In the genomic region with DNA sequence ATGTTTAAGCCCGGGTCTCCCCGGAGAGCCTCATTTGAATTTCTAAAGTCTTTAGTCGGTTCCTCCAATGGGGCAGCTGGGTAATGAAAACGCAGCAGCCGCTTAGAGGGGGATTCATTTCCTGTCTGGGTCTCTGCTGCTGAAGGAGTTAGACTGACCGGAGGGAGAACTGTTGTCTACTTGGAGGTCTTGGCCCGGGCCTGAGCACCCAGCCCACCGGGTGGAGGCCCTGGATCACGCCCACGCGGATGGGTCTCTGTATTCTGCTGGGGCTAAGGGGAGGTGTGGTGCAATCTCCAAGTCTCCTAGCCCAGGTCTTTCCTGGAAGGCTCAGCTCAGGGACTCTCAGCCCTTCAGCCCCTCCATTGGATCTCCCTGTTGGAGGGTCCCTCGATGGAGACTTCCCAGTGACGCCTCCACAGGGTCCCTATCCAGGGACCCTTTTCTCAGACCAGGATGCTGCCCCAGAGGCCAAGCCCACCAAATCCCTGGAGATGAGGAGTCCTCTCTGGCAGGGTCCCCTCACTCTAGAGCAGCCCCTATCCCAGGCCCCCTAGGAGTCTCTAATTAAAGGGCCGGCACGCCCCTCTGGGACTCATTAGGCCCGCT, we compare ENCODE assay signal across 12 mouse cellular contexts. TPM values are rescaled to one million over a fixed set of nuclear protein-coding genes. Genes with fewer than 3 reads are reported as not detected.
DNase-seq lines count a peak whose midpoint lies in the region; ATAC-seq and TF ChIP-seq lines count a peak whose summit lies in the region.
"Had no signal": no experiment of that assay in that cellular context is flagged by ENCODE, and none has a peak within 500 bp of the region (broad histone marks: within the 10 kb centered on the region; RNA-seq: fewer than 3 reads in every experiment).

No protein-coding gene starts in this region.

- peak overlapping the region; percentile 41; the same call in 1 of the 2 replicates for H3K9ac ChIP-seq in heart, embryonic 16.5 days (ENCODE audit: low read length)
- H3K9ac ChIP-seq in heart, adult 2 months (ENCODE audit: low read depth, low read length), result no peak overlapping the region
- peak overlapping the region; percentile 47 for H3K9ac ChIP-seq in embryonic facial prominence, embryonic 11.5 days (replicated peaks; ENCODE audit: low read length)
- peak overlapping the region; percentile 53 for H3K9ac ChIP-seq in hindbrain, embryonic 16.5 days (ENCODE audit: low read depth, low read length)
- H3K9ac ChIP-seq in midbrain, embryonic 16.5 days (ENCODE audit: low read depth, low read length), result peak overlapping the region; percentile 55

- WGBS in heart, embryonic 16.5 days, result 18% methylated on average over 16 of the region's 16 CpGs
- 24% methylated on average over 16 of the region's 16 CpGs for WGBS in heart, adult 2 months
- WGBS in embryonic facial prominence, embryonic 11.5 days, result 3% methylated on average over 16 of the region's 16 CpGs
- WGBS in hindbrain, embryonic 16.5 days, result 1% methylated on average over 16 of the region's 16 CpGs
- WGBS in midbrain, embryonic 16.5 days, result 2% methylated on average over 16 of the region's 16 CpGs

- no peaks in the 10 kb centered on the region for H3K36me3 ChIP-seq in heart, embryonic 16.5 days (ENCODE audit: control insufficient read depth, insufficient read depth)
- H3K36me3 ChIP-seq in heart, adult 2 months (ENCODE audit: control insufficient read depth, insufficient read depth, low read length), result no peaks in the 10 kb centered on the region
- no peaks in the 10 kb centered on the region for H3K36me3 ChIP-seq in embryonic facial prominence, embryonic 11.5 days (replicated peaks; ENCODE audit: control insufficient read depth, insufficient read depth, low read depth, low read length)
- no peaks in the 10 kb centered on the region for H3K36me3 ChIP-seq in hindbrain, embryonic 16.5 days (ENCODE audit: control insufficient read depth, insufficient read depth, low read length)
- H3K36me3 ChIP-seq in midbrain, embryonic 16.5 days (ENCODE audit: control insufficient read depth, insufficient read depth, low read length), result no peaks in the 10 kb centered on the region

- H3K4me3 ChIP-seq in heart, embryonic 16.5 days (ENCODE audit: low read length), result no peak overlapping the region
- no peak overlapping the region for H3K4me3 ChIP-seq in heart, adult 2 months
- no peak overlapping the region for H3K4me3 ChIP-seq in embryonic facial prominence, embryonic 11.5 days (ENCODE audit: low read depth, low read length)
- peak overlapping the region; percentile 3 for H3K4me3 ChIP-seq in hindbrain, embryonic 16.5 days (ENCODE audit: low read length)
- H3K4me3 ChIP-seq in midbrain, embryonic 16.5 days (ENCODE audit: low read depth, low read length), result peak overlapping the region; percentile 6; the same call in 1 of the 2 replicates

- no peaks in the 10 kb centered on the region for H3K9me3 ChIP-seq in heart, embryonic 16.5 days (replicated peaks; ENCODE audit: control insufficient read depth, low read length)
- no peaks in the 10 kb centered on the region for H3K9me3 ChIP-seq in embryonic facial prominence, embryonic 11.5 days (replicated peaks; ENCODE audit: control insufficient read depth, low read length)
- no peaks in the 10 kb centered on the region for H3K9me3 ChIP-seq in hindbrain, embryonic 16.5 days (ENCODE audit: control insufficient read depth, low read length)
- H3K9me3 ChIP-seq in midbrain, embryonic 16.5 days (replicated peaks; ENCODE audit: control insufficient read depth, low read length, poor library complexity, severe bottlenecking), result no peaks in the 10 kb centered on the region

- DNase-seq in heart, adult 2 months, result no peak
- peak; percentile 59 for DNase-seq in embryonic facial prominence, embryonic 11.5 days (ENCODE audit: low spot score)
- no peak for DNase-seq in right cerebral cortex, postnatal 36 days (ENCODE audit: low spot score in 2 of 2)
- DNase-seq in testis, postnatal 10 days (ENCODE audit: low spot score), result no peak
- no peak for DNase-seq in adrenal gland, adult 8-10 months
- DNase-seq: kidney, adult 2 months; lung, adult 2 months; right cerebral cortex, postnatal 14 days had no signal

- H3K4me2 ChIP-seq in heart, embryonic 16.5 days (ENCODE audit: low read depth, low read length), result peak overlapping the region; percentile 10
- H3K4me2 ChIP-seq in embryonic facial prominence, embryonic 11.5 days (ENCODE audit: low read depth, low read length), result peak overlapping the region; percentile 32
- peak overlapping the region; percentile 45 for H3K4me2 ChIP-seq in hindbrain, embryonic 16.5 days (ENCODE audit: low read length)
- H3K4me2 ChIP-seq in midbrain, embryonic 16.5 days (ENCODE audit: low read length), result peak overlapping the region; percentile 48

- no peak for ATAC-seq in heart, embryonic 16.5 days (replicated peaks; ENCODE audit: extremely low read depth, insufficient read depth, low FRiP score)
- peak; percentile 41 for ATAC-seq in embryonic facial prominence, embryonic 11.5 days (replicated peaks; ENCODE audit: insufficient number of reproducible peaks, low FRiP score, low TSS enrichment, low read depth)
- peak; percentile 47 for ATAC-seq in hindbrain, embryonic 16.5 days
- ATAC-seq in midbrain, embryonic 16.5 days, result peak; percentile 64; the same call in 1 of the 2 replicates
- ATAC-seq: CD4-positive, CD25-positive, alpha-beta regulatory T cell, adult 4 months had no signal

- no peaks in the 10 kb centered on the region for H3K79me2 ChIP-seq in heart, adult 2 months (replicated peaks; ENCODE audit: control insufficient read depth, insufficient read depth, low read length)

- H3K4me1 ChIP-seq in heart, embryonic 16.5 days (ENCODE audit: control insufficient read depth, insufficient read depth, low read length), result peaks cover 5% of the 10 kb centered on the region
- no peaks in the 10 kb centered on the region for H3K4me1 ChIP-seq in heart, adult 2 months (ENCODE audit: control insufficient read depth, insufficient read depth, low read length)
- H3K4me1 ChIP-seq in embryonic facial prominence, embryonic 11.5 days (ENCODE audit: control insufficient read depth, insufficient read depth, low read length), result peaks cover 3% of the 10 kb centered on the region
- H3K4me1 ChIP-seq in hindbrain, embryonic 16.5 days (ENCODE audit: control insufficient read depth, insufficient read depth, low read depth, low read length), result peaks cover 17% of the 10 kb centered on the region
- H3K4me1 ChIP-seq in midbrain, embryonic 16.5 days (ENCODE audit: control insufficient read depth, insufficient read depth, low read length), result peaks cover 19% of the 10 kb centered on the region

- H3K27me3 ChIP-seq in heart, embryonic 16.5 days (ENCODE audit: control insufficient read depth, insufficient read depth, low read length), result peaks cover 27% of the 10 kb centered on the region
- H3K27me3 ChIP-seq in heart, adult 2 months (ENCODE audit: control insufficient read depth, insufficient read depth, low read length), result no peaks in the 10 kb centered on the region; the same call in none of the 2 replicates
- peaks cover 3% of the 10 kb centered on the region; the same call in 1 of the 2 replicates for H3K27me3 ChIP-seq in embryonic facial prominence, embryonic 11.5 days (ENCODE audit: control insufficient read depth, insufficient read depth, low read length)
- H3K27me3 ChIP-seq in hindbrain, embryonic 16.5 days (replicated peaks; ENCODE audit: control insufficient read depth, insufficient read depth, low read length), result no peaks in the 10 kb centered on the region
- no peaks in the 10 kb centered on the region for H3K27me3 ChIP-seq in midbrain, embryonic 16.5 days (ENCODE audit: control insufficient read depth, insufficient read depth, low read depth, low read length)

- no peak overlapping the region for H3K27ac ChIP-seq in heart, embryonic 16.5 days (ENCODE audit: low read length)
- H3K27ac ChIP-seq in heart, adult 2 months, result no peak overlapping the region
- H3K27ac ChIP-seq in embryonic facial prominence, embryonic 11.5 days (replicated peaks; ENCODE audit: low read depth, low read length), result peak overlapping the region; percentile 39; the same call in 1 of the 2 replicates
- H3K27ac ChIP-seq in hindbrain, embryonic 16.5 days (ENCODE audit: low read depth, low read length), result peak overlapping the region; percentile 73
- peak overlapping the region; percentile 81 for H3K27ac ChIP-seq in midbrain, embryonic 16.5 days (ENCODE audit: low read length)

- no peak for TF ChIP-seq CTCF in heart, adult 2 months (IDR thresholded peaks at IDR 0.05)

- TF ChIP-seq EP300 in heart, adult 2 months (IDR thresholded peaks at IDR 0.05; ENCODE audit: insufficient read depth, low read depth, low read length), result no peak

- intact Hi-C loops in heart, adult 2 months (cut with DNase I), result no loop called here

- TF ChIP-seq POLR2A in heart, adult 2 months (IDR thresholded peaks at IDR 0.05; ENCODE audit: insufficient read depth, low read depth, low read length), result no peak

RNA-seq across cellular contexts. Expression of a gene that starts 16.9 kb away (rescaled TPM):
- polyA plus RNA-seq in heart, embryonic 16.5 days (2015; fragmentation: Nextera tagmentation; extraction: Ambion mirVana), result 0.32 and 0.39 TPM in 2 replicates
- total RNA-seq in heart, adult 2 months (2021), result not detected
- polyA plus RNA-seq in heart, adult 2 months (2012; rRNA removed), result 0.10 TPM in 1 of 2 replicates, not detected in the other
- 4.0 and 4.1 TPM in 2 replicates for polyA plus RNA-seq in embryonic facial prominence, embryonic 11.5 days (2014; fragmentation: Nextera tagmentation; extraction: Ambion mirVana)
- 9.0 and 9.9 TPM in 2 replicates for polyA plus RNA-seq in hindbrain, embryonic 16.5 days (2015; fragmentation: Nextera tagmentation; extraction: Ambion mirVana)
- 6.0 and 7.9 TPM in 2 replicates for polyA plus RNA-seq in midbrain, embryonic 16.5 days (2015; fragmentation: Nextera tagmentation; extraction: Ambion mirVana)
- total RNA-seq in adrenal gland, adult 8-10 months (2022), result 10 to 100 TPM; 62.1 to 91.9 (median 72.9) TPM
- polyA plus RNA-seq: CD4-positive, CD25-positive, alpha-beta regulatory T cell, adult 4 months had no signal

RNA-seq across cellular contexts. Expression of a gene that starts 38.4 kb away (rescaled TPM):
- polyA plus RNA-seq in heart, embryonic 16.5 days (2015; fragmentation: Nextera tagmentation; extraction: Ambion mirVana), result 6.6 and 7.6 TPM in 2 replicates
- total RNA-seq in heart, adult 2 months (2021), result under 1 TPM; 0.10 to 0.32 TPM
- 0.18 and 0.32 TPM in 2 replicates for polyA plus RNA-seq in heart, adult 2 months (2012; rRNA removed)
- 7.1 and 7.4 TPM in 2 replicates for polyA plus RNA-seq in embryonic facial prominence, embryonic 11.5 days (2014; fragmentation: Nextera tagmentation; extraction: Ambion mirVana)
- 2.0 and 2.3 TPM in 2 replicates for polyA plus RNA-seq in hindbrain, embryonic 16.5 days (2015; fragmentation: Nextera tagmentation; extraction: Ambion mirVana)
- polyA plus RNA-seq in midbrain, embryonic 16.5 days (2015; fragmentation: Nextera tagmentation; extraction: Ambion mirVana), result 0.75 and 1.4 TPM in 2 replicates
- 1 to 10 TPM in 1 of 4 experiments, under 1 TPM in 3; 0.74 to 1.5 (median 0.91) TPM for total RNA-seq in adrenal gland, adult 8-10 months (2022)

Comparison
In these comparisons a context has a peak if more than half of its experiments do, and no peak if none do; other contexts are left out.
1. H3K27ac ChIP-seq: peak in embryonic facial prominence, embryonic 11.5 days (single experiment), hindbrain, embryonic 16.5 days (single experiment) and midbrain, embryonic 16.5 days (single experiment); none in heart, embryonic 16.5 days (single experiment) and heart, adult 2 months (single experiment).
2. H3K4me3 ChIP-seq: peak in hindbrain, embryonic 16.5 days (single experiment) and midbrain, embryonic 16.5 days (single experiment); none in heart, embryonic 16.5 days (single experiment), heart, adult 2 months (single experiment) and embryonic facial prominence, embryonic 11.5 days (single experiment).
3. Peak in every context shown above with its lines, with median percentiles within 50 percentile points of each other: H3K4me2 ChIP-seq.